Mouse (Mus musculus): ENCODE data around the gene Man2b1. TPM values are rescaled to one million over a fixed set of nuclear protein-coding genes. Genes with fewer than 3 reads are reported as not detected.
"Not testable (repeated sequence)": the region's sequence is repeated elsewhere in the genome, so short reads cannot be mapped to it uniquely, and the experiment has no call there.

Gene Man2b1
- polyA plus RNA-seq, 1 experiment: 35.7 TPM

DNA sequence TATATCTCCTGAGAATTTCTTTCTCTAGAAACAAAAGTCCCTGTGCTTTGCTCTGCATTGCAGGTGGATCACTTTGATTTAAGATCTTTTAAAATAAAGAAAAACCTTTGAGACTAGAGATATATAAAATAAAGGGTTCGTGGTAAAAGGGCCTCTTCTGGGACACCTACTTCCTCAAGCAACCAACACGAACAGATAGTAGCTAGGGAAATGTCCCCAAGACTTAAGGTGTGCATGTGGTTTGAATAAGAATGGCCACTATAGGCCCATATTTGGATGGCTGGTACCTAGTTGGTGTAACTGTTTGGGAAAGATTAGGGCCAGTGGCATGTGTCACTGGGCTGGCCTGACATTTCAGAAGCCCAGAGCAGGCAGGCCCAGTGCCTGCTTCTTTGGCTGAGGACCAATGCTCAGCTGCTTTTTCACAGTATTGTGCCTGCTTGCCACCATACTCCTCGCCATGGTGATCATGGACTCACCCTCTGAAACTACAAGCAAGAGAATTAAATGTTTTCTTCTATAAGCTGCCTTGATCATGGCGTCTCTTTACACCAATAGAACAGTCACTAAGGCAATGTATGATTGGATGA lies 17.1 kb downstream of the Man2b1 start:
- Histone ChIP-seq H3K27me3 (ENCODE audit: control insufficient read depth, insufficient read depth, low read length) (no peaks in the 10 kb centered on the region), H3K4me3 (replicated peaks; ENCODE audit: insufficient read depth, low read depth, low read length) (no peak overlapping the region), H3K27ac (ENCODE audit: insufficient read depth, low read length) (no peak overlapping the region), H3K4me1 (ENCODE audit: control insufficient read depth, insufficient read depth, low read length) (no peaks in the 10 kb centered on the region)
- 77% methylated on average over 4 of the region's 4 CpGs for WGBS
- DNase-seq: no peak
- no peak for TF ChIP-seq CTCF (IDR thresholded peaks at IDR 0.05; ENCODE audit: borderline replicate concordance, insufficient read depth, low read depth, low read length)
- TF ChIP-seq POLR2A (IDR thresholded peaks at IDR 0.05; ENCODE audit: borderline replicate concordance, insufficient read depth, low read length): no peak

DNA sequence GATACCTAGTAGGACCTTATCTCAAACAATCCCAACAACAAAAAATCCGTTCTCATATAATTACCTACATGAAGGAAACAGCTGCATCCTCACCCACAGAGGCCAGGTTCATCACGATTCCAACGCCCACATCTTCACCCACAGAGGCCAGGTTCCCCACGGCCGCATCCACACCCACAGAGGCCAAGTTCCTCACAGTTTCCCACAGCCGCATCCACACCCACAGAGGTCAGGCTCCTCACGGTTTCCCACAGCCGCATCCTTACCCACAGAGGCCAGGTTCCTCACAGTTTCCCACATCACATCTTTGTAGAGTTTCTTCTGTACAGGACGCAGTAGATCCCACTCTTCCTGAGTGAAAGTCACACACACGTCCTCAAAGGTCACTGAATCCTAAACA lies 30.2 kb downstream of the Man2b1 start:
- Histone ChIP-seq H3K4me1 (ENCODE audit: control insufficient read depth, insufficient read depth, low read length) (no peaks in the 10 kb centered on the region; the same call in 1 of the 2 replicates), H3K4me3 (replicated peaks; ENCODE audit: insufficient read depth, low read depth, low read length) (no peak overlapping the region), H3K27me3 (ENCODE audit: control insufficient read depth, insufficient read depth, low read length) (no peaks in the 10 kb centered on the region; the same call in 1 of the 2 replicates), H3K27ac (ENCODE audit: insufficient read depth, low read length) (no peak overlapping the region)
- WGBS: 93% methylated on average over 10 of the region's 10 CpGs
- DNase-seq: no peak
- TF ChIP-seq POLR2A (IDR thresholded peaks at IDR 0.05; ENCODE audit: borderline replicate concordance, insufficient read depth, low read length) (no peak), CTCF (IDR thresholded peaks at IDR 0.05; ENCODE audit: borderline replicate concordance, insufficient read depth, low read depth, low read length) (no peak)

DNA sequence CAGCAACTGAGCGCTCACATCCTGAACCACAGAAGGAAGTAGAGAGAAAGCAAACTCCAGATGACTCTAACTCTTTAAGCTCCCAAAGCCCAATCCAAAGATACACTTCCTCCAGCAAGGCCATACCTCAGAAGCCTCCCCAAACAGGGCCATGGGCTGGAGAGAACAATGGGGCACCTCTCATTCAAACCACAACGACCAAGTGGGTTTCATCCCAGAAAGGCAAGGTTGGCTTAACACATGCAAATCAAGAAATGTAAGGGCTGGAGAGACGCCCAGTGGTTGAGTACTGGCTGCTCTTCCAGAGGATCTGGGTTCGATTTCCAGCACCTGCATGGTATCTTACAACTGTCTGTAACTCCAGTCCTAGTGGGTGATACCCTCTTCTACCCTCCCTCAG lies 32.4 kb downstream of the Man2b1 start:
- WGBS: 80% methylated on average over 4 of the region's 4 CpGs
- H3K27ac ChIP-seq (ENCODE audit: insufficient read depth, low read length): no peak overlapping the region
- DNase-seq: no peak
- H3K4me3 ChIP-seq (replicated peaks; ENCODE audit: insufficient read depth, low read depth, low read length): no peak overlapping the region
- TF ChIP-seq CTCF (IDR thresholded peaks at IDR 0.05; ENCODE audit: borderline replicate concordance, insufficient read depth, low read depth, low read length) (no peak), POLR2A (IDR thresholded peaks at IDR 0.05; ENCODE audit: borderline replicate concordance, insufficient read depth, low read length) (no peak)
- H3K4me1 ChIP-seq (ENCODE audit: control insufficient read depth, insufficient read depth, low read length): no peaks in the 10 kb centered on the region; the same call in 1 of the 2 replicates
- H3K27me3 ChIP-seq (ENCODE audit: control insufficient read depth, insufficient read depth, low read length): no peaks in the 10 kb centered on the region; the same call in 1 of the 2 replicates

DNA sequence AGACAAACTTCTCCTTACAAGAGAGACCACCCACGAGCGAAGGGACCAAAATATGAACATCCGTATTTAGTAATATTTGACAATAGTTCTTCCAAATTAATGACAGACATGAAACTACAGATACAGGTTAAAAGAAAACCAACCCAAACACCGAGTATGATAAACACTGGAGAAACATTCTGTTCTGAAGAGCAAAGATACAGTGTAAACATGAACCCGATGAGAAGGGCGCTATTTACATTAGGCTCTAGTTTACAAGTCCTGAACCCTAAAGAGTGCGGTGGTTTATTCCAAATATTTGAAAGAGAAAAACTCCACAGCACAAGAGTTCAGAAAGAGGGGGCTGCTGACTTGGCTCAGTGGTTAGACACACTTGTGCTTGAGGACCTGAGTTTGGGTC lies 33.9 kb downstream of the Man2b1 start:
- no peaks in the 10 kb centered on the region for H3K27me3 ChIP-seq (ENCODE audit: control insufficient read depth, insufficient read depth, low read length)
- H3K27ac ChIP-seq (ENCODE audit: insufficient read depth, low read length): no peak overlapping the region
- H3K4me1 ChIP-seq (ENCODE audit: control insufficient read depth, insufficient read depth, low read length): no peaks in the 10 kb centered on the region; the same call in 1 of the 2 replicates
- H3K4me3 ChIP-seq (replicated peaks; ENCODE audit: insufficient read depth, low read depth, low read length): no peak overlapping the region
- TF ChIP-seq CTCF (IDR thresholded peaks at IDR 0.05; ENCODE audit: borderline replicate concordance, insufficient read depth, low read depth, low read length) (no peak), POLR2A (IDR thresholded peaks at IDR 0.05; ENCODE audit: borderline replicate concordance, insufficient read depth, low read length) (no peak)
- DNase-seq: no peak
- WGBS: 95% methylated on average over 7 of the region's 7 CpGs

DNA sequence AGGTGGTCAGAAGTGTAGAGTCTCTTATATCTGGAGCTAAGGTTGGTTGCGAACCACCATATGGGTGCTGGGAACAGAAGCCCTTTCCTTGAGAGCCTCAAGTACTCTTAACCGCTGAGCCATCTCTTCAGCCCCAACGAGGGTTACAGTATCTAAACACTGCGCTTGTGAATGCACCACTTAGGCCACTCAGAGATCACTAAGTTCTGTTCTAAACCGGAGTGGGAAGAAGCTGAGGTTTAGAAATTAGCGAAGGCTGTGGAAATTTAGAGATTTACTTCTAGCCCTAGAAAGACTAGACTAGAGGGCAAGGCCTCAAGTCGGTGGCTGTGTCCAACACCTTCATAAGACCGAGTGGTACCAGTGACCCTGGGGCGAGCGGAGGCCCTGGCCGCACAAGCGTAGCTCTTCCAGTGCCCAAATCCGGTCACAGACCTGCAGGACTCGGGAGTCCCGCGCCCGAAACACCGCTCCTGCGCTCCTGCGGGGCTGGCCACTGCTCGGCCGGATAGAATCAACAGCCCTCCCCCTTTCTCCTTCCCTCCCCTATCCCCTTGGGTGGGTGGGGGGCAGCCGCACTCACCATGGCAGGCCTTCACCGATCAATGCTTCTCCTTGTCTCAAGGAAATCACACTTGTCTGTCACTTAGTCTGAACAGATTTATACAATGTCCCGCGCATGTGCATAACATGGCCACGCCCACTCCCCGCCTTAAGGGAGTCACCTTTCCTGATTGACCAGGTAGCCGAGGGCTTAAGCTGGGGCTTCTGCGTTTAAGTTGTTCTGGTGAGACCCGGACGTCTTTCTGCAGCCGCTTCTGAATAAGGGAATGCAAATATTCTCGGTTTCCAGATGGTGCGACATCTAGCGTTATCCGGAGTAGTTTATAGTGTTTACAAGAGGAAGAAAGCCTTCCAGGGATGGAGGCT lies 36.2 kb downstream of the Man2b1 start:
- Histone ChIP-seq H3K4me3 (replicated peaks; ENCODE audit: insufficient read depth, low read depth, low read length) (peak overlapping the region; percentile 86), H3K27me3 (ENCODE audit: control insufficient read depth, insufficient read depth, low read length) (no peaks in the 10 kb centered on the region), H3K4me1 (ENCODE audit: control insufficient read depth, insufficient read depth, low read length) (no peaks in the 10 kb centered on the region; the same call in 1 of the 2 replicates), H3K27ac (ENCODE audit: insufficient read depth, low read length) (no peak overlapping the region)
- 8% methylated on average over 37 of the region's 37 CpGs for WGBS
- DNase-seq: peak; percentile 86 to 88
- TF ChIP-seq CTCF (IDR thresholded peaks at IDR 0.05; ENCODE audit: borderline replicate concordance, insufficient read depth, low read depth, low read length): peak; percentile 1; the same call in 1 of the 2 replicates
- TF ChIP-seq POLR2A (IDR thresholded peaks at IDR 0.05; ENCODE audit: borderline replicate concordance, insufficient read depth, low read length): peak; percentile 29; the same call in 1 of the 2 replicates

DNA sequence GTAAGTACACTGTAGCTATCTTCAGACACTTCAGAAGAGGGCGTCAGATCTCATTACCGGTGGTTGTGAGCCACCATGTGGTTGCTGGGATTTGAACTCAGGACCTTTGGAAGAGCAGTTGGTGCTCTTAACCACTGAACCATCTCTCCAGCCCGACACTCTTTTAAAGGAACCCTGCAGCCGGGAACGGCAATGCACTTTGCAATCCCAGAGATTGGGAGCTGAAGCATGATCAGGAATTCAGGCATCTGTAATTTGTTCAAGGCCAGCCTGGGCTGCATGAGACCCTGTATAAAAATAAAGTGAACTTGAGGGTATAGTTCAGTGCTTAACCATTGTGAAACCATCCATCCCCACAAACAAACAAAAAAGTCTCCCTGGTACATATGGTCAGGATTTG lies 37.2 kb downstream of the Man2b1 start:
- H3K27me3 ChIP-seq (ENCODE audit: control insufficient read depth, insufficient read depth, low read length); H3K27ac ChIP-seq (ENCODE audit: insufficient read depth, low read length); H3K4me1 ChIP-seq (ENCODE audit: control insufficient read depth, insufficient read depth, low read length); H3K4me3 ChIP-seq (replicated peaks; ENCODE audit: insufficient read depth, low read depth, low read length); DNase-seq: not testable (repeated sequence)
- WGBS: 76% methylated on average over 5 of the region's 5 CpGs

DNA sequence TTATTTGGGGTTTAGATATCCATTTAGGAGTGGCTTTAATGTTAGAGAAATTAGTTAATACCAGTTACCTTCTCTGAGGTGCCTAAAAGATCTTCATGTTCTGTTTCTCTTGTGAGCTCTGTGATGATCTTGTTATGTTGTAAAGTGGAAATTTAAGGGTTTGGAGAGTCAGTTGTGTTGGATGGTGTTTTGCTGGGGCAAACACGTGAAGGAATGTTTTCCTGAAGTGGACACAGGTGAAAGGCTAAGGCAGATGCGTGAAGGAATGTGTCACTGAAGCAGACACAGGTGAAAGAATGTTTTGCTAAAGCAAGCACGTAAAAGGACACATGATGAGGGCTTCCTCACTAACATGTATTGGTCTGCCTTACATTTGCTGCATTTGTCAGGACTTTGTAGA lies 39.9 kb downstream of the Man2b1 start, which contains the start of gene Zfp791:
Gene Zfp791 (minus strand): TSS at position 101 of the 400 bp plus-strand sequence.
- H3K27me3 ChIP-seq (ENCODE audit: control insufficient read depth, insufficient read depth, low read length): no peaks in the 10 kb centered on the region
- H3K4me1 ChIP-seq (ENCODE audit: control insufficient read depth, insufficient read depth, low read length): no peaks in the 10 kb centered on the region; the same call in 1 of the 2 replicates
- H3K27ac ChIP-seq (ENCODE audit: insufficient read depth, low read length): no peak within 1 kb of the TSS
- TF ChIP-seq POLR2A (IDR thresholded peaks at IDR 0.05; ENCODE audit: borderline replicate concordance, insufficient read depth, low read length) (no peak), CTCF (IDR thresholded peaks at IDR 0.05; ENCODE audit: borderline replicate concordance, insufficient read depth, low read depth, low read length) (no peak)
- no peak within 1 kb of the TSS for H3K4me3 ChIP-seq (replicated peaks; ENCODE audit: insufficient read depth, low read depth, low read length)
- 81% methylated on average over 3 of the region's 3 CpGs for WGBS
- DNase-seq: no peak

DNA sequence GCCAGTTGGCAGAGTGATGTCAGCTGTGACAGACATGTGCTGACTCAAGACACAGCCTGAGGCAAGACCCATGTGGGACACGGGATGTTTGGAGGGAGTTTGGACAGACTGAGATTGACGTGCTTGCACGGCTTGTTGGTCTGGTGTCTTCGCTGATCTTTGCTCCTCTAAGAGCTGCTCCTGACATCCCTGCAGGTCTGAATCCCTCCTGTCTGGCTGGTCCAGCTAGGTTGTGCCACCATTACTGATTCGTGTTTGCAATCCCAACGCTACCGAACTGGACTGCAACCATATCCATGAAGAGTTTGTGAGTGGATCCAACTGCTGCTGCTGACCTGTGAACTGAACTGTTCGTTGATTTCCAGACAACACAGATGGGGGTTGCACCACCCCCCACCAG lies 40.6 kb downstream of the Man2b1 start:
- Histone ChIP-seq H3K4me3 (replicated peaks; ENCODE audit: insufficient read depth, low read depth, low read length) (no peak overlapping the region), H3K4me1 (ENCODE audit: control insufficient read depth, insufficient read depth, low read length) (no peaks in the 10 kb centered on the region), H3K27me3 (ENCODE audit: control insufficient read depth, insufficient read depth, low read length) (no peaks in the 10 kb centered on the region), H3K27ac (ENCODE audit: insufficient read depth, low read length) (no peak overlapping the region)
- TF ChIP-seq CTCF (IDR thresholded peaks at IDR 0.05; ENCODE audit: borderline replicate concordance, insufficient read depth, low read depth, low read length) (no peak), POLR2A (IDR thresholded peaks at IDR 0.05; ENCODE audit: borderline replicate concordance, insufficient read depth, low read length) (no peak)
- DNase-seq: no peak
- 88% methylated on average over 8 of the region's 8 CpGs for WGBS

Measured in cerebellum, adult 2 months (tissue).